Mouse (Mus musculus) forebrain, embryonic 11.5 days (tissue): ENCODE results near the gene Plpp3. TPM values are rescaled to one million over a fixed set of nuclear protein-coding genes. Genes with fewer than 3 reads are reported as not detected.

Experiments
- ATAC-seq: fragments of 200-750 bp; cut with Nextera tagmentation; replicated peaks from 2 replicates; pipeline ENCODE4 v1.8.0; 2017; ENCODE audit warnings: moderate TSS enrichment; ENCODE audit not compliant: low FRiP score
- DNase-seq: peaks from one replicate; pipeline ENCODE4 v3.0.0-alpha.2; 2017; ENCODE audit warnings: low spot score
- H3K27ac ChIP-seq: fragments of 300-500 bp; sonication (generic); 2 replicates; pipeline ENCODE4 v1.5.1; 2014; ENCODE audit warnings: low read depth, low read length
- H3K27me3 ChIP-seq: fragments of 300-500 bp; sonication (generic); 2 replicates; pipeline ENCODE4 v1.6.1; 2014; ENCODE audit warnings: mild to moderate bottlenecking, low read length, mixed read lengths; ENCODE audit not compliant: control insufficient read depth, insufficient read depth
- H3K36me3 ChIP-seq: fragments of 300-500 bp; sonication (generic); 2 replicates; pipeline ENCODE4 v1.6.1; 2014; ENCODE audit warnings: mild to moderate bottlenecking, low read length, moderate library complexity, mixed read lengths; ENCODE audit not compliant: control insufficient read depth, insufficient read depth
- H3K4me1 ChIP-seq: fragments of 300-500 bp; sonication (generic); replicated peaks from 2 replicates; pipeline ENCODE4 v1.6.1; 2014; ENCODE audit warnings: low read length, mixed read lengths; ENCODE audit not compliant: control insufficient read depth, insufficient read depth
- H3K4me2 ChIP-seq: fragments of 300-500 bp; sonication (generic); 2 replicates; pipeline ENCODE4 v1.6.1; 2014; ENCODE audit warnings: low read depth, mild to moderate bottlenecking, low read length, moderate library complexity, mixed read lengths; ENCODE audit not compliant: severe bottlenecking
- H3K4me3 ChIP-seq: fragments of 300-500 bp; sonication (generic); 2 replicates; pipeline ENCODE4 v1.5.1; 2014; ENCODE audit warnings: low read depth, low read length
- H3K9ac ChIP-seq: fragments of 300-500 bp; sonication (generic); 2 replicates; pipeline ENCODE4 v1.6.1; 2014; ENCODE audit warnings: low read length
- H3K9me3 ChIP-seq: fragments of 300-500 bp; sonication (generic); 2 replicates; pipeline ENCODE4 v1.6.1; 2016; ENCODE audit warnings: low read length, mixed read lengths; ENCODE audit not compliant: control insufficient read depth
- WGBS: fragments of 180-500 bp; shearing (Covaris S2); extraction: QIAGEN DNeasy Blood & Tissue Kit; methylation state at CpG from one replicate; pipeline ENCODE4 v1.1.7; 2014; 5-methylcytosine and 5-hydroxymethylcytosine counted together
- polyA plus RNA-seq: library from polyadenylated mRNA; unstranded; fragments of >200 nt; fragmentation: Nextera tagmentation; extraction: Ambion mirVana; gene quantifications from 2 replicates; pipeline ENCODE4 v1.2.1, GENCODE M21; 2014

Plpp3 gene
- polyA plus RNA-seq, 1 experiment from 2014 or later = 71.6 TPM

DNA sequence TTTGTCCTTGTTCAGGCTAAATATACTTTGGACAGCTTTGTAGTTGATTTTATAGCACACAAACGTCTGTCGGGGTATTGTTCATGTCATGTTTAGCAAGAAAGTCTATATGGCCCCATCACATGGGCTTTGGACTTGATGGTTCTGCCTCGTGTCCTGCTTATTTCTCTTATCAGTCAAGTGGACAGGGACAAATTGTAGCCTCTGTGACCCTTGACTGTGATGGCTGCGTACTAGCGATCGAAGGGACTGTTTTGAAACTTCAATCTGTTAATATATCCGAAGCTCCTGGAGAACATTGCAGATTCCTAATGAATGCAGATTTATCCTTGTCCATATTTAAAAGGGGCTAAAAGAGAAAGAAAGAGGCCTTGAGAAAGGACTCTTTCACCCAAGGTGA, 30.7 kb downstream of the Plpp3 start:
- Histone ChIP-seq H3K36me3 (no peaks in the 10 kb centered on the region; the same call in 1 of the 2 replicates), H3K4me1 (peaks cover 10% of the 10 kb centered on the region; the same call in 1 of the 2 replicates), H3K9ac (no peak overlapping the region), H3K4me2 (no peak overlapping the region), H3K9me3 (no peaks in the 10 kb centered on the region), H3K27ac (no peak overlapping the region), H3K4me3 (no peak overlapping the region), H3K27me3 (no peaks in the 10 kb centered on the region)
- DNase-seq (no peak), ATAC-seq (no peak)
- 87% methylated on average over 7 of the region's 7 CpGs for WGBS

- ATAC-seq = no peak
These were observed 31.7 kb downstream of the Plpp3 start for GRCm38 (mm10) chr4:105188801-105189200.

DNA sequence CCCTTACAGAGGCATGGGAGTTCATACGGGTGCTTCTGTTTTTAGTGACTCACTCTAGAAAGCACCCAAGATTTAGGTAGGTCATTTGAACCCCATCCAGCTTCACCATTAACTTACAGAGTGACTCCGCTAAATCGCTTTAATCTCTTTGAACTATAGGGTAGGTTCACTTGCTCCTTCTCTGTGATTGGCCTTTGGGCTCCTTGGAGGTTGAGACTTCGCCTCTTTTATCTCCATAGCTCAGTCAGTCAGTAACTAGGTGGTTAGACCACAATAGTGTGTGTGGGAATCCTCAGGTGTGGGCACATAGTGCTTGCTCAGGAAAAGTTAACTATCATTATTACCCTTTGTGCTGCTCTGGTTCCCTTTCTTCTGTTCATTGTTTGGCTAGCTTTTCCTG, 33.7 kb downstream of the Plpp3 start:
- H3K36me3 ChIP-seq = peaks cover 2% of the 10 kb centered on the region; the same call in 1 of the 2 replicates
- ATAC-seq (no peak), DNase-seq (no peak)
- H3K4me1 ChIP-seq = peaks cover 6% of the 10 kb centered on the region; the same call in 1 of the 2 replicates
- H3K9ac ChIP-seq = no peak overlapping the region
- no peak overlapping the region for H3K4me2 ChIP-seq
- no peaks in the 10 kb centered on the region for H3K9me3 ChIP-seq
- 54% methylated on average over 4 of the region's 4 CpGs for WGBS
- H3K4me3 ChIP-seq = no peak overlapping the region
- no peaks in the 10 kb centered on the region for H3K27me3 ChIP-seq
- no peak overlapping the region for H3K27ac ChIP-seq

More at GRCm38 (mm10) chr4:105188801-105189200, 31.7 kb downstream of the Plpp3 start:
- DNase-seq = no peak
- no peak overlapping the region for H3K9ac ChIP-seq
- peaks cover 6% of the 10 kb centered on the region; the same call in 1 of the 2 replicates for H3K4me1 ChIP-seq
- no peak overlapping the region for H3K4me2 ChIP-seq
- H3K27me3 ChIP-seq = no peaks in the 10 kb centered on the region
- H3K27ac ChIP-seq = no peak overlapping the region
- 80% methylated on average over 7 of the region's 7 CpGs for WGBS
- no peak overlapping the region for H3K4me3 ChIP-seq
- no peaks in the 10 kb centered on the region for H3K9me3 ChIP-seq
- H3K36me3 ChIP-seq = no peaks in the 10 kb centered on the region

DNA sequence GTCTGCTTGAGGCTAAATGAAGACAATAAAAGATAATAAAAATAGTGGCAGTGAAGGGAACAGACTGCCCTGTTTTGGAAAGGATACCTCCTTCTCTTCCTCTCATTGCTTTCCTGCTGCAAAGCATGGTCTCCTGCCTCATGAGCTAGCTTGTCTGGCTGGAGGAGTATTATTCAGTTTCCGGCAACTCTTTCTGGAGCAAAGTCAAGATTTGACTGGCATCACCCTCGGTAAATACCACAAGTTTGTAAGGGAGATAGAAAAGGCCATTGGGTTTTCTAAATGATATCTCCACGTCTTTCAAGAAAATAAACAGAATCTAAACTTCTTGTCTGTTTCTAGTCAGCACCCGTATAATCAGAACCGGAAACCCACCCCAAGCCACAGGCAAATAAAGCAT, 34.4 kb downstream of the Plpp3 start:
- Histone ChIP-seq H3K27ac (no peak overlapping the region), H3K4me1 (peaks cover 6% of the 10 kb centered on the region; the same call in 1 of the 2 replicates), H3K9me3 (no peaks in the 10 kb centered on the region), H3K4me2 (no peak overlapping the region), H3K4me3 (no peak overlapping the region), H3K27me3 (no peaks in the 10 kb centered on the region), H3K36me3 (peaks cover 2% of the 10 kb centered on the region; the same call in 1 of the 2 replicates), H3K9ac (no peak overlapping the region)
- 74% methylated on average over 5 of the region's 5 CpGs for WGBS
- ATAC-seq (no peak), DNase-seq (no peak)

GRCm38 (mm10) chr4:105192665-105193064, 35.5 kb downstream of the Plpp3 start:
- no peak overlapping the region for H3K27ac ChIP-seq
- no peak for ATAC-seq
- WGBS = 43% methylated on average over 5 of the region's 5 CpGs
- H3K9me3 ChIP-seq = no peaks in the 10 kb centered on the region
- no peak overlapping the region for H3K9ac ChIP-seq
- no peak for DNase-seq
- H3K27me3 ChIP-seq = no peaks in the 10 kb centered on the region
- H3K36me3 ChIP-seq = peaks cover 2% of the 10 kb centered on the region; the same call in 1 of the 2 replicates
- H3K4me3 ChIP-seq = no peak overlapping the region
- no peak overlapping the region for H3K4me2 ChIP-seq
- H3K4me1 ChIP-seq = peaks cover 6% of the 10 kb centered on the region; the same call in 1 of the 2 replicates

DNA sequence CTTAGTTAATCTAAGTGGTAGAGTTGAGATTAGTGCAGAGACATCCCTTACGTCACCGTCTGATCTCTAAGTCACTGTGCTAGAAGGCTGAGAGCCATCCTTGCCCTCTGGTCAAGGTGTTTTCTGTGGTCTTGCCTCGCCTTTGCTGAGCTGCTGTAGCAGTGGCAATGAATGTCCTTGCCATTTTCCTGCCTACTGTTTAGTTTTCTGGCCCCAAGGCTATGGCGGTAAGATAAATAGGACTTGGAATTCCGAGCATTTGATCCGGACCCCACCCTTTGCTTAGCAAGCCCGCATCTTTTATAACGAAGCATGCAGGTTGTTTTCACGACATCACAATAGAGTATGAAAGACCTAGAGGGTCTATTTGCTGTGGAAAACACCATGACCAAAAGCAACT, 38.1 kb downstream of the Plpp3 start:
- Histone ChIP-seq H3K27me3 (no peaks in the 10 kb centered on the region), H3K27ac (no peak overlapping the region), H3K36me3 (peaks cover 4% of the 10 kb centered on the region; the same call in 1 of the 2 replicates), H3K4me2 (no peak overlapping the region), H3K9ac (no peak overlapping the region), H3K4me3 (no peak overlapping the region), H3K4me1 (peaks cover 11% of the 10 kb centered on the region; the same call in 1 of the 2 replicates), H3K9me3 (no peaks in the 10 kb centered on the region)
- DNase-seq = no peak
- WGBS = 76% methylated on average over 9 of the region's 9 CpGs
- no peak for ATAC-seq

- DNase-seq (no peak), ATAC-seq (no peak)
- Histone ChIP-seq H3K9ac (no peak overlapping the region), H3K9me3 (no peaks in the 10 kb centered on the region), H3K4me3 (no peak overlapping the region), H3K27ac (0 out of 2 replicates have a peak overlapping the region, but pooled peaks have one; percentile 1), H3K4me1 (peaks cover 15% of the 10 kb centered on the region; the same call in 1 of the 2 replicates), H3K36me3 (peaks cover 4% of the 10 kb centered on the region; the same call in 1 of the 2 replicates), H3K4me2 (no peak overlapping the region), H3K27me3 (no peaks in the 10 kb centered on the region)
- WGBS = 86% methylated on average over 9 of the region's 9 CpGs
These were observed 39.0 kb downstream of the Plpp3 start for GRCm38 (mm10) chr4:105196099-105196498.

DNA sequence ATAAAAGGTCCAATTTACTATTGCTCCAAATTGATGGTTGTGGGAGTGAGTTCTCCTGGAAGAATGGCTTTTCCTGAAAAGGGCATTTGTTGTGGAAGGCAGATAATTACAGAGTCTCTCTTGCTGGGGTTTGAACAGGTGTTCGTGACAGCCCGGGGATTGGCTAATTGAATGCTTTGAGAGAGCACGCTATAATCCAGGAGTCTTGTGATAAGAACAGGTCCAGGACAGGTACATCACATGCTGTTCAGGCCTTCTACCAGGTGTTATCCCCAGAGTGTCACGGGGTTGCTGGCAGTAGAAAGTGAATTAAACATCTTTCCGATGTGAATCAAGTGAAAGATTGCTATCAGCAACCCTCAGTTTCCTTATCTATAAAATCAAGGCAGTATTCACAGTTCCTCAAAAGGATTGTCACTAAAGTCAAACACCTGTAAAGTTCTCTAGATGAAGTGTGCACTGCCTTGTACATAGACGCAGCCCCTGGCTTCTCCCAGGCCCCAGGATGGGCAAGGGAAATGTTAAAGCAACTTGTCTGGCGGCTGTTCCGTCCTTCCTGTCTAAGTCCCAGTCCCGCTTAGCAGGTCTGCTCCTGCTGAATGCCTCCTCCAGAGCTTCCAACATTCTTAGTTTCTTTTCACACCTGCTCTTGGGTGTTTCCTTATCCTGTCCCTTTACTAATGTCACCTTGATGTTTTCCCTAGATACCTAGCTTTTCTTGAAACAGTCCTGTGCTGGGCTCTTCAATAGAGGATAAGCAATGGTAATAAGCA, 40.0 kb downstream of the Plpp3 start:
- Histone ChIP-seq H3K4me1 (peaks cover 12% of the 10 kb centered on the region; the same call in 1 of the 2 replicates), H3K4me3 (no peak overlapping the region), H3K27me3 (no peaks in the 10 kb centered on the region), H3K27ac (no peak overlapping the region), H3K9me3 (no peaks in the 10 kb centered on the region), H3K36me3 (peaks cover 4% of the 10 kb centered on the region; the same call in 1 of the 2 replicates), H3K4me2 (no peak overlapping the region), H3K9ac (no peak overlapping the region)
- no peak for DNase-seq
- 79% methylated on average over 9 of the region's 9 CpGs for WGBS
- no peak for ATAC-seq
